Mouse (Mus musculus) neural tube, embryonic 13.5 days (tissue): ENCODE data around the gene Ift43. TPM values are rescaled to one million over a fixed set of nuclear protein-coding genes. Genes with fewer than 3 reads are reported as not detected.
A peak's percentile ranks its signal among the peaks of the same experiment; 100 is the strongest.

ENCODE experiments used
- ATAC-seq: fragments of 200-750 bp; cut with Nextera tagmentation; 2 replicates; pipeline ENCODE4 v1.8.0; 2017; ENCODE audit warnings: low read depth, mild to moderate bottlenecking, moderate TSS enrichment, moderate library complexity
- H3K27ac ChIP-seq: fragments of 300-500 bp; sonication (generic); replicated peaks from 2 replicates; pipeline ENCODE4 v1.5.1; 2015; ENCODE audit warnings: moderate library complexity, mild to moderate bottlenecking, inconsistent platforms
- H3K27me3 ChIP-seq: fragments of 300-500 bp; sonication (generic); 2 replicates; pipeline ENCODE4 v1.6.1; 2015; ENCODE audit warnings: mild to moderate bottlenecking, inconsistent platforms
- H3K36me3 ChIP-seq: fragments of 300-500 bp; sonication (generic); 2 replicates; pipeline ENCODE4 v1.6.1; 2015; ENCODE audit warnings: mild to moderate bottlenecking, inconsistent platforms
- H3K4me1 ChIP-seq: fragments of 300-500 bp; sonication (generic); replicated peaks from 2 replicates; pipeline ENCODE4 v1.6.1; 2015; ENCODE audit warnings: inconsistent platforms
- H3K4me2 ChIP-seq: fragments of 300-500 bp; sonication (generic); 2 replicates; pipeline ENCODE4 v1.6.1; 2015; ENCODE audit warnings: inconsistent platforms, mild to moderate bottlenecking, moderate library complexity
- H3K4me3 ChIP-seq: fragments of 300-500 bp; sonication (generic); 2 replicates; pipeline ENCODE4 v1.5.1; 2015; ENCODE audit warnings: mild to moderate bottlenecking, inconsistent platforms
- H3K9ac ChIP-seq: fragments of 300-500 bp; sonication (generic); 2 replicates; pipeline ENCODE4 v1.6.1; 2015; ENCODE audit warnings: moderate library complexity, mild to moderate bottlenecking, inconsistent platforms
- H3K9me3 ChIP-seq: fragments of 300-500 bp; sonication (generic); 2 replicates; pipeline ENCODE4 v1.6.1; 2016; ENCODE audit warnings: inconsistent platforms
- whole genome bisulfite sequencing: fragments of 180-500 bp; shearing (Covaris S2); methylation state at CpG from one replicate; pipeline ENCODE4 v1.1.7; 2015; 5-methylcytosine and 5-hydroxymethylcytosine counted together
- polyA plus RNA-seq: library from polyadenylated mRNA; unstranded; fragments of >200 nt; fragmentation: Nextera tagmentation; extraction: Ambion mirVana; gene quantifications from 2 replicates; pipeline ENCODE4 v1.2.1, GENCODE M21; 2015

Ift43 gene
- polyA plus RNA-seq, 1 experiment from 2014 or later = 62.2 TPM

DNA sequence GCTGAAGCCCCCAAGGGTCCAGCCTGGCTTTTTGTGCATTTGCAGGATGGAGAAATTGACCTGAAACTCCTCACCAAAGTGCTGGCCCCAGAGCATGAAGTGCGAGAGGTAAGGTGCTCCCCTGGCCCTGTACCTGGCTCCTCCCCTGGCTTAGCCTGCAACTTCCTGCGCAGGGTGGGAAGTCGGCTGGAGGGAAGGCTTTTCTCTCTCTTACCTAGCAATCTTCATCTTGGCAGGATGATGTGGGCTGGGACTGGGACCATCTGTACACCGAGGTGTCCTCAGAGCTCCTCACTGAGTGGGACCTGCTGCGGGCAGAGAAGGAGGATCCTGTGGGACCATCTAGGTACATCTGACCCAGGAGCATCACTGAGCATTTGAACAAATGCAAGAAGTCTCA, 79.6 kb downstream of the Ift43 start:
- Histone ChIP-seq H3K9ac (no peak overlapping the region), H3K4me3 (no peak overlapping the region), H3K4me2 (no peak overlapping the region), H3K36me3 (peaks cover 6% of the 10 kb centered on the region), H3K9me3 (no peaks in the 10 kb centered on the region), H3K27me3 (0 out of 2 replicates have a peak, but pooled peaks cover 3% of the 10 kb centered on the region), H3K27ac (no peak overlapping the region), H3K4me1 (peaks cover 42% of the 10 kb centered on the region)
- no peak for ATAC-seq
- 96% methylated on average over 5 of the region's 5 CpGs for WGBS

DNA sequence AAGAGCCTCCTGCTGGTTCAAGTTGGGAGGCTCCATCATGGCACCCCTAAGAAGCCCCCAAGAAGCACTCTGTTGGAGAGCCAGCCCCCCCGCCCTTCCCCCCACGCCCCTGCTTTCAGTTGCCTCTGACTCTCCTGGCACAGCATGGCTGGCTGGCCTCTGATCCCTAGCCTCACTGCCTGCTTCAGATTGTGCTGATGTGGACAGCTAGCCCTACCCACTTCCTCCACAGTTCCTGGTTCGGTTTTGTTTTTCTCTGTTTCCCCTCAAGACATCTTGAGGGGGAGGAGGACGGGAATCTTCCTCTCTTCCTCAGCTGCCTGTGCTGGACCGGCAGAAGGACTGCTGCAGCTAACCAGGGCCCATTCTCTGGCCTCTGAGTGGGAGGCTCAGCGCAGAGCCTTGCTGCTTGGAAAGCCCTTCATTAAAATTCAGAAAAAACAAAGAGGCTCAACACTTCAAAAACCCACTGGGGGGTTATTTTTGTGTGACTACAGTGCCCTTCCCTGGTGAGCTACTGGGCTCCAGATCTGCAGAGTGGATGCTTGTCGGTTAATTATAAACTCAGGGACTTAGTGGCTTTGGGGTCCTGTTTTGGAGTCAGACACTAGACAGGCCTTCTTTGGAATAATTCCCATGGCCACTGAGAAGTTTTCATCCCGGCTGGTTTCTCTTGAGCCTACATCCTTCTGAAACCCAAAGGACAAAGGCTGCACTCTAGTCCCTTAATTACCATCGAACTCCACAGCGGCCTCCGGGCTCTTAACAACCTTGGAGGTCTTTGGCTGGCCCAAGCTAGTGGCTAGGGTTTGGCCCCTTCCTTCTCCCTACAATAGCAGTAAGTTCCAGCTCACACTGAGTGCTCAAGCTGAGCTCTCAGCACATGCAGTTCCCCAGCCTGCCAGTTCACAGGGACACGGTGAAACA, 80.8 kb downstream of the Ift43 start:
- Histone ChIP-seq H3K9ac (no peak overlapping the region), H3K4me3 (no peak overlapping the region), H3K27me3 (peaks cover 6% of the 10 kb centered on the region; the same call in 1 of the 2 replicates), H3K27ac (no peak overlapping the region), H3K4me1 (peaks cover 38% of the 10 kb centered on the region), H3K36me3 (peaks cover 6% of the 10 kb centered on the region), H3K4me2 (no peak overlapping the region), H3K9me3 (no peaks in the 10 kb centered on the region)
- WGBS = 10% methylated on average over 12 of the region's 12 CpGs
- no peak for ATAC-seq

DNA sequence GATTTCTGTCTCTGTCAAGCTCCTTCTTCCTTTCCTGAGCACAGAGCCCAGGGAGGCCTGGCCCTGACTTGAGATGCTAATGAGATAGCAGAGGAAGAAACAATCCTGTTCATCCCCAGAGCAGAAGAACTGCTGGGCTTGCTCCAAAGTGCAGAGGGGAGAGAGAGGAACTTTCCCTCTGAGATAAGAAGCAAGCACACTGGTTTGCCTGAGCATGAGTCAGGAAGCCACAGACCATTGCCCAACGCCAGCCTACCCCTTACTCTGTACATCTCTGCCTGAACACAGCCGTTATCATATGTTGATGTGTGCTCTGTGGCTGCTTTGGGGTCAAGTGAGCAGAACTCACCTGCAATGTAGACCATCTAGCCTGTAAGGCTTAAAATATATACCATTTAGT, 83.9 kb downstream of the Ift43 start:
- peaks cover 32% of the 10 kb centered on the region for H3K4me1 ChIP-seq
- peaks cover 10% of the 10 kb centered on the region for H3K27me3 ChIP-seq
- 61% methylated on average over 2 of the region's 2 CpGs for WGBS
- no peak overlapping the region for H3K9ac ChIP-seq
- H3K9me3 ChIP-seq = no peaks in the 10 kb centered on the region
- no peak overlapping the region for H3K4me2 ChIP-seq
- no peak for ATAC-seq
- H3K4me3 ChIP-seq = no peak overlapping the region
- no peaks in the 10 kb centered on the region; the same call in 1 of the 2 replicates for H3K36me3 ChIP-seq
- no peak overlapping the region for H3K27ac ChIP-seq

DNA sequence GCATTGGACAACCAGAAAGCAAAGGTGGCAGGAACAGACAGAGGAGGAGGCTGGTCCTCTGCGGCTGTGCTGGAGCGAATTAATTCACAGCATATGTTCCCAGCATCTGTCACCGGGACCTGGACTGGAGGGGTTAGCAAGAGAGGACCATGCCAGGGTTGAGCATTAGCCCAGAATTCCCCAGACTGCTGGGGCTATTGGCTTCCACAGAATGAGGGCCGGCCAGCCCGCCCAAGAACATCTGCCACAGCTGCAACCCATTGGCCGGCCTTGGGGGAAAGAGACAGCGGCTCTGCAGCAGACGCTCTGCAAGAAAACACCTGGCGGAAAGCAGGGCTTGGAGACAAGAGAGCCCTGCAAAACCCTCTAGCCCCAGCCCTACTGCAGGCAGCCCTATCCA, 84.7 kb downstream of the Ift43 start:
- no peaks in the 10 kb centered on the region for H3K36me3 ChIP-seq
- no peaks in the 10 kb centered on the region for H3K9me3 ChIP-seq
- WGBS = 48% methylated on average over 9 of the region's 9 CpGs
- no peak overlapping the region for H3K27ac ChIP-seq
- no peak overlapping the region for H3K4me3 ChIP-seq
- no peak overlapping the region for H3K9ac ChIP-seq
- peaks cover 32% of the 10 kb centered on the region for H3K4me1 ChIP-seq
- H3K4me2 ChIP-seq = no peak overlapping the region
- H3K27me3 ChIP-seq = peaks cover 12% of the 10 kb centered on the region
- ATAC-seq = 0 out of 2 replicates have a peak, but pooled peaks have one; percentile 57

DNA sequence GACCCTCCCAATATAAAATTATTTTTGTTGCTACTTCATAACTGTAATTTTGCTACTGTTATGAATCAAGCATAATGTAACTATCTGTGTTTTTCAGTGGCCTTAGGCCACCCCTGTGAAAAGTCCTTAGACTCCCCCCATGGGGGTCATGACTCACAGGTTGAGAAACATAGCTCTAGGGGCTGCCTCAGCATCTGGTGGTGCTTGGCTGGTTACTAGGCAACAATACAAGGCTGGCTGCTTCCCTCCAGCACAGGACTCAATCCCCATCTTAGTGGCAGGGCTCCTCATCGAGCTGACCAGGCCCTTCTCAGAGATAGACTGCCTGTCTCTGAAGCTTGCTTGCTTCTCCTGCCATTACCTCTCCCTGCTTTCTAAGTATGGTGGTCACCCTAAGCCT, 86.4 kb downstream of the Ift43 start:
- H3K9ac ChIP-seq = no peak overlapping the region
- 0% methylated on average over 1 of the region's 1 CpGs for WGBS
- no peak overlapping the region for H3K27ac ChIP-seq
- no peaks in the 10 kb centered on the region for H3K9me3 ChIP-seq
- H3K4me2 ChIP-seq = no peak overlapping the region
- no peaks in the 10 kb centered on the region for H3K36me3 ChIP-seq
- H3K27me3 ChIP-seq = peaks cover 12% of the 10 kb centered on the region
- ATAC-seq = no peak
- peaks cover 29% of the 10 kb centered on the region for H3K4me1 ChIP-seq
- no peak overlapping the region for H3K4me3 ChIP-seq

DNA sequence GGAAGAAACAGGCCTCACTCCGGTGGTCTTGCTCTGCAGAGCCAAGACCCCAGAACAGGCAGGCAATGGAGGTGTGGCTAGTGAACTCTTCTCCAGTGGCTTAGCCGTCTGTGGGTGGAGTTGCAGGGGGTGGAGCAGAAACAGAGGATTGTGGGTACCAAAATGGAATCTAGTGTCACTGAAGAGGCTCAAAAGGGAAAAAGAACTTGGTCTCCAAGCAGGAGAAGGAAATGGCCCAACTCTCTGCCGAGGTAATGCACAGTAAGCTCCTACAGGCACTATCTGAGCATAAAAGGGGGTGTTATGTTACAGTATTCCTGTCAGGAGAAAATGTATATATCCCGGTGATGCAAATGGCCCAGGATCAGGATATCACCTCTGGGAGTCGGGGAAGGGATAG, 86.9 kb downstream of the Ift43 start:
- no peak overlapping the region for H3K4me2 ChIP-seq
- no peaks in the 10 kb centered on the region for H3K9me3 ChIP-seq
- H3K27ac ChIP-seq = no peak overlapping the region
- H3K4me1 ChIP-seq = peaks cover 31% of the 10 kb centered on the region
- no peak for ATAC-seq
- 71% methylated on average over 5 of the region's 5 CpGs for WGBS
- no peak overlapping the region for H3K9ac ChIP-seq
- H3K27me3 ChIP-seq = peaks cover 12% of the 10 kb centered on the region
- no peaks in the 10 kb centered on the region for H3K36me3 ChIP-seq
- no peak overlapping the region for H3K4me3 ChIP-seq

DNA sequence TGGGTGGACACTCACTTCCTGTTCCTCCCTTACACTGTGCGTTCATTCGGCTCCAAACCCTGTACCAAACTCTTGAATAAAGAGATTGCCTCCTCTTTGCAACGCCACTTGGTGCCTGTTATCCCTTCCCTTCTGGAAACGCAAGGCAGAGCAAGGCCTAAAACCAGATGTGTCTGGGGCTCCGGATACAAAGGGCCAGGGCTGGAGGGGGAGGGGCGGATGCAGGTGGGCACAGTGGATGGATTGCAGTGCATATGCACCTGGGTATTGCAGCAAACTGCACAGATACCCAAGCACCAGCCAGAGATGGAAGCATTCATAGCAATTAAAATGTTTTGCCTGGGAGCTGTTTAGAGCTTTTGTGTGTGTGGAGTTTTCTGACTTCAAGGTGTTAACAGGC, 91.0 kb downstream of the Ift43 start:
- Histone ChIP-seq H3K27me3 (peaks cover 14% of the 10 kb centered on the region; the same call in 1 of the 2 replicates), H3K4me3 (no peak overlapping the region), H3K9ac (no peak overlapping the region), H3K4me2 (no peak overlapping the region), H3K9me3 (no peaks in the 10 kb centered on the region), H3K27ac (peak overlapping the region; percentile 67; the same call in 1 of the 2 replicates), H3K36me3 (no peaks in the 10 kb centered on the region), H3K4me1 (peaks cover 45% of the 10 kb centered on the region)
- ATAC-seq = no peak
- 49% methylated on average over 6 of the region's 6 CpGs for WGBS

DNA sequence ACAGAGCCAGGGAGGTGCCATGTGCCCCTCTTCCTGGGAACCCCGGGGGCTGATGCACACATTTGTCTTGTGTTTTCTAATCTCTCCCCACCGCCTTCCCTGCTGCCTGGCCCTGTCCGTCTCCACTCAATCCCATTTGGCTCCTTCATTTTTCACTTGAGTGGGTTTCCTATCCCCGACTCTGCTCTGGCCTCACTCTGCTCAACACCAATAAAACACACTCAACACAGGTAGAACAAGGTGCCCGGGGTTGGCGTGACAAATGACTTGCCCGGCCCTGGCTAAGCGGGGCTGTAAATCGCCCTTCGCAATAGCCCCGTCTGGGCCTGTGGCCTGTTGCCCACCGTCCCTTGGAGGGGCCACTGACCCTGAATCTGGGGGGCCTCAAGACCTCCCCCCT, 92.0 kb downstream of the Ift43 start:
- Histone ChIP-seq H3K27me3 (peaks cover 14% of the 10 kb centered on the region; the same call in 1 of the 2 replicates), H3K27ac (no peak overlapping the region), H3K4me2 (no peak overlapping the region), H3K9ac (no peak overlapping the region), H3K4me3 (no peak overlapping the region), H3K9me3 (no peaks in the 10 kb centered on the region), H3K4me1 (peaks cover 36% of the 10 kb centered on the region), H3K36me3 (no peaks in the 10 kb centered on the region)
- 0 out of 2 replicates have a peak, but pooled peaks have one; percentile 33 for ATAC-seq
- WGBS = 47% methylated on average over 12 of the region's 12 CpGs

DNA sequence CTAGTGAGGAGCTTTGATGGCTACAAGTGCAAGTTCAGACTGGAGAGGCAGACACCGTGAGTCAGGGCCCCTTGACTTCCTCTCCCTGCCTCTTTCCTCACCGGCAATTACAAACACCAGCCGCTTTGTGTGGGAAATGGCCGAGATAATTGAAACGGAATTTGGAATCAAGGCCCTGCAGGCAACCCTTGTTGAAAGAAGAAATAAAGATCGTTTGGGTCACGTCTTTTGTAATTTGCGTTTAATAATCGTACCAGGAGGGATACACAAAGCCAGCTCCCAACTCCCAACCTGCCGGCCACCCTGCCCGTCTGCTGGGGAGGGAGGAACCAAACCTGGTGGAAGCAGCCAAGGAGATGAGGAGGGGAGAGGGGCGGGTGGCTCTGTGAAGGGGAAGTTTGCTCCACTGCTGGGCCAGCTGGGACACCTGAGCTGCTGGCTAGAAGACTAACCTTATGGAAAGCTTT, 93.2 kb downstream of the Ift43 start:
- Histone ChIP-seq H3K36me3 (no peaks in the 10 kb centered on the region), H3K9me3 (no peaks in the 10 kb centered on the region), H3K4me2 (no peak overlapping the region), H3K27me3 (peaks cover 14% of the 10 kb centered on the region; the same call in 1 of the 2 replicates), H3K9ac (no peak overlapping the region), H3K27ac (no peak overlapping the region), H3K4me3 (no peak overlapping the region), H3K4me1 (peaks cover 36% of the 10 kb centered on the region)
- 4% methylated on average over 12 of the region's 12 CpGs for WGBS
- no peak for ATAC-seq

DNA sequence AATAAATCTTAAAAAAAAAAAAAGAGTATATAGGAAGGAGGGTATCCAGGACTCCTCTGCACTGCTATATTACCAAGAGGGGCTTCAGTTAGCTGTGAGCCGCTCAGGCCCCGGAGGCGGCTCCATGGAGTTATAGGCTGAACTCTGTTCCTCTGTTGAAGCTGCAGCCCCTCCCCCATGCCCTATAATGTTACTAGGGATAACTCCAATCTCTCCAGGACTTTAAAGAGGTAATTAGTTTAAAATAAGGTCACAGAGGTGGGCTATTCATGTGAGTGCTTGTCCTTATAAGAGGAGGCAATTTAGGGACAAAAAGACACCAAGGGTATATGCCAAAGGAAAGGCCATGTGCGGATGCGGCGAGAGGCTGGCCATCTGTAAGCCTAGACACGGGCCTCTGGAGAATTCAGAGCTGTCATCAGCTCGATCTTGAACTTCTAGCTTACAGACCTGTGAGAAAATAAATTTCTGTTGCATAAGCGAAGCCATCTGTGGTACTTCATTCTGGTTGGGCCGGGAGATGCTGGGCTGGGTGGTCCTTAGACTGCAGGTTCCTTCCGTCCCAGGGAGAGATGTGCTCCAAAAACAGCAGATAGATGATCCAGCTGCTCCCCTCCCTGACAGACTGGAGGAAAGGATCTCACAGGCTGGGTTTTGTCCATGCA, 94.5 kb downstream of the Ift43 start:
- ATAC-seq = no peak
- WGBS = 41% methylated on average over 11 of the region's 11 CpGs
- Histone ChIP-seq H3K36me3 (no peaks in the 10 kb centered on the region), H3K9me3 (no peaks in the 10 kb centered on the region), H3K27ac (no peak overlapping the region), H3K27me3 (0 out of 2 replicates have a peak, but pooled peaks cover 10% of the 10 kb centered on the region), H3K4me3 (no peak overlapping the region), H3K4me1 (peaks cover 47% of the 10 kb centered on the region), H3K9ac (no peak overlapping the region), H3K4me2 (no peak overlapping the region)

DNA sequence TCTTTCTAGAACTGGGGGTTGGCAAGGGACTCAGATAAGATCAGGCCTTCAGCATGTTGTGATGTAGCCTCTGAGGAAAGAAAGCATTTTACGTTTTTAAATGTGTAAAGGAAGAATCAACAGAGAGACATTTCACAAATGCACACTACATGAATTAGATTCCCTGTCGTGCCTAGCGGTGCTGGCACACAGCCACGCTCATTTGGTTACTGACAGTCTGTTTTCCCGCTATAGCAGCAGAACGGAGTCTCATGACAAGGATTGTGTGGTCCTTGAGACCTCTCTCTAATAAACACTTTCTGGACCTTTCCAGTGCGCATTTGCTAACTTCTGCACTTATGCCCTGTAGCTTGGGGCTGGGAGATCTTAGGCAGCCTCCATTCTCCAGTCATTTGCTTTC, 96.9 kb downstream of the Ift43 start:
- Histone ChIP-seq H3K4me1 (peaks cover 42% of the 10 kb centered on the region), H3K36me3 (no peaks in the 10 kb centered on the region), H3K4me3 (no peak overlapping the region), H3K27me3 (0 out of 2 replicates have a peak, but pooled peaks cover 14% of the 10 kb centered on the region), H3K4me2 (no peak overlapping the region), H3K9ac (no peak overlapping the region), H3K27ac (no peak overlapping the region), H3K9me3 (no peaks in the 10 kb centered on the region)
- 41% methylated on average over 7 of the region's 7 CpGs for WGBS
- no peak for ATAC-seq

DNA sequence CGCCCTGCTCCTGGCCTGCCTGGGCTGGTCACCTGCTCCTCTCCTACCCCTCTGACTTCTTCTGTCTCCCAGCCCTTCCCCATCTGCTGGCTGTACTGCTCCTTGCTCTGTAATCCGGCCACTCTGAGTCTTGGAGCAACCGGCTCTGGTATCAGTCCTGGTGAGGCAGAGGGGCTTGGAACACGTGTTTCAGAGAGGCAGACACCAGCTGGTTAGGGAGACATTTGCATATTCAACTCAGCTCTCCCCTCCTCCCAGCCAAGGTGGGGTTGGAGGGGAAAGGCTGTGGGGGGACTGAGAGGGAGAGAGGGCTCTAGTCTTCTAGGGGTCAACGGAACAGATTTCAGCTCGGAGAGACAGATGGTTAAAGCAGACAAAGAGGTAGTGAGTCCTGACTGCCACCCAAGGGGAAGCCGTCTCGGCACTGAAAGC, 99.0 kb downstream of the Ift43 start:
- no peaks in the 10 kb centered on the region for H3K36me3 ChIP-seq
- no peak overlapping the region for H3K4me3 ChIP-seq
- ATAC-seq = peak; percentile 47
- H3K4me2 ChIP-seq = no peak overlapping the region
- H3K9me3 ChIP-seq = no peaks in the 10 kb centered on the region
- 8% methylated on average over 8 of the region's 8 CpGs for WGBS
- no peak overlapping the region for H3K9ac ChIP-seq
- peak overlapping the region; percentile 6 for H3K27ac ChIP-seq
- peaks cover 12% of the 10 kb centered on the region; the same call in 1 of the 2 replicates for H3K27me3 ChIP-seq
- H3K4me1 ChIP-seq = peaks cover 24% of the 10 kb centered on the region
